Mouse (Mus musculus) hindbrain, embryonic 10.5 days (tissue): Measurements from ENCODE around the gene Ankrd45. TPM values are rescaled to one million over a fixed set of nuclear protein-coding genes. Genes with fewer than 3 reads are reported as not detected.

Source experiments
- DNase-seq: peaks from one replicate; pipeline ENCODE4 v3.0.0-alpha.2; 2017; ENCODE audit warnings: low spot score
- H3K27ac ChIP-seq: fragments of 300-500 bp; sonication (generic); 2 replicates; pipeline ENCODE4 v1.5.1; 2016; ENCODE audit warnings: mild to moderate bottlenecking, moderate library complexity
- H3K27me3 ChIP-seq: fragments of 300-500 bp; sonication (generic); 2 replicates; pipeline ENCODE4 v1.6.1; 2016; ENCODE audit warnings: mild to moderate bottlenecking; ENCODE audit not compliant: poor library complexity, insufficient read depth, severe bottlenecking
- H3K36me3 ChIP-seq: fragments of 300-500 bp; sonication (generic); 2 replicates; pipeline ENCODE4 v1.6.1; 2016; ENCODE audit warnings: mild to moderate bottlenecking, moderate library complexity
- H3K4me1 ChIP-seq: fragments of 300-500 bp; sonication (generic); replicated peaks from 2 replicates; pipeline ENCODE4 v1.6.1; 2016; ENCODE audit warnings: mild to moderate bottlenecking
- H3K4me3 ChIP-seq: fragments of 300-500 bp; sonication (generic); 2 replicates; pipeline ENCODE4 v1.5.1; 2016; ENCODE audit warnings: mild to moderate bottlenecking, moderate library complexity
- H3K9me3 ChIP-seq: fragments of 300-500 bp; sonication (generic); 2 replicates; pipeline ENCODE4 v1.6.1; 2016; ENCODE audit warnings: mild to moderate bottlenecking, moderate library complexity
- WGBS: fragments of 180-500 bp; shearing (Covaris S2); methylation state at CpG from one replicate; pipeline ENCODE4 v1.1.7; 2016; 5-methylcytosine and 5-hydroxymethylcytosine counted together
- polyA plus RNA-seq: library from polyadenylated mRNA; unstranded; fragments of >200 nt; fragmentation: Nextera tagmentation; extraction: Ambion mirVana; gene quantifications from 2 replicates; pipeline ENCODE4 v1.2.1, GENCODE M21; 2016

Ankrd45 gene
- polyA plus RNA-seq, 1 experiment from 2014 or later = 4.1 TPM

DNA sequence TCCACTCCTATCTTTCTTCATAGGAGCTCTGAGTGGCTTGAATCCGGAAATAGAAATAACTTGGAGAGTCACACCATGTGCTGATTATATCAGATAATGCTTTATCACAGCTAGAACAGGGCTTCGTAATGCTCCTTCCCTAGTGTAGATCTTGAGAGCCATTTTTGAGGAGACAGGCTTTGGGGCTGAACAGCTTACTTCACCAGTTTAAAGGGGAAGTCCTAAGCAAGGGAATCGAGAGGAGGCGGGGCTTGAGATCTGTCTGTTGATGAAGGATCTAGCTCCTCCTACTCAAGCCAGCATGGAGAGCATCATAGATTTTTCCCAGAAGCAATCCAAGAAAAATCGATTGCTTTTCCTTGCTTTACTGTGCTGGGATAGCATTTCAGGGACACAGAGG, 57.4 kb downstream of the Ankrd45 start:
- no peak overlapping the region for H3K27ac ChIP-seq
- peaks cover 4% of the 10 kb centered on the region for H3K4me1 ChIP-seq
- no peaks in the 10 kb centered on the region for H3K9me3 ChIP-seq
- no peak overlapping the region for H3K4me3 ChIP-seq
- H3K36me3 ChIP-seq = no peaks in the 10 kb centered on the region
- no peaks in the 10 kb centered on the region for H3K27me3 ChIP-seq
- no peak for DNase-seq
- 76% methylated on average over 5 of the region's 5 CpGs for WGBS

GRCm38 (mm10) chr1:161214465-161214864, 72.0 kb downstream of the Ankrd45 start:
- Histone ChIP-seq H3K36me3 (no peaks in the 10 kb centered on the region), H3K27me3 (no peaks in the 10 kb centered on the region), H3K4me1 (no peaks in the 10 kb centered on the region), H3K27ac (no peak overlapping the region), H3K9me3 (no peaks in the 10 kb centered on the region), H3K4me3 (no peak overlapping the region)
- no peak for DNase-seq
- WGBS = 33% methylated on average over 4 of the region's 4 CpGs

- WGBS = 76% methylated on average over 3 of the region's 3 CpGs
Observed at GRCm38 (mm10) chr1:161219816-161220215, 77.3 kb downstream of the Ankrd45 start.

More at GRCm38 (mm10) chr1:161219816-161220215, 77.3 kb downstream of the Ankrd45 start:
- DNase-seq = no peak
- Histone ChIP-seq H3K36me3 (no peaks in the 10 kb centered on the region), H3K9me3 (no peaks in the 10 kb centered on the region), H3K27ac (no peak overlapping the region), H3K4me3 (no peak overlapping the region), H3K27me3 (no peaks in the 10 kb centered on the region), H3K4me1 (0 out of 2 replicates have a peak, but pooled peaks cover under 1% of the 10 kb centered on the region)

Other genes with a start within 250 kb of the Ankrd45 start
- 8.2 and 8.5 TPM in 2 replicates for gene Rc3h1, start 236.3 kb upstream of the Ankrd45 start, polyA plus RNA-seq
- gene Serpinc1, start 164.1 kb upstream of the Ankrd45 start, polyA plus RNA-seq = 1.4 and 1.9 TPM in 2 replicates
- 7.4 and 7.9 TPM in 2 replicates for gene Zbtb37, start 107.8 kb upstream of the Ankrd45 start, polyA plus RNA-seq
- gene Dars2, start 72.0 kb upstream of the Ankrd45 start, polyA plus RNA-seq = 48.2 and 65.0 TPM in 2 replicates
- 33.0 and 39.9 TPM in 2 replicates for gene Cenpl, start 72.0 kb upstream of the Ankrd45 start, polyA plus RNA-seq
- gene Klhl20, start 11.2 kb upstream of the Ankrd45 start, polyA plus RNA-seq = 15.5 and 15.6 TPM in 2 replicates
- 0.13 and 0.45 TPM in 2 replicates for gene Tex50, start 16.6 kb downstream of the Ankrd45 start, polyA plus RNA-seq
- 490 and 579 TPM in 2 replicates for gene Prdx6, start 108.5 kb downstream of the Ankrd45 start, polyA plus RNA-seq